Comparison of ENCODE assay signal across 7 mouse cellular contexts in genomic region chr11:94486001-94486400, GRCm38 (mm10). TPM values are rescaled to one million over a fixed set of nuclear protein-coding genes. Genes with fewer than 3 reads are reported as not detected.
A peak's percentile ranks its signal among the peaks of the same experiment; 100 is the strongest.
DNase-seq lines count a peak whose midpoint lies in the region; ATAC-seq lines count a peak whose summit lies in the region.

Gene Spata20, minus strand, starts transcription at chr11:94486179.

- no peak within 1 kb of the TSS; the same call in 1 of the 2 replicates for H3K4me2 ChIP-seq in embryonic facial prominence, embryonic 11.5 days (ENCODE audit: low read depth, low read length)
- peak within 1 kb of the TSS; percentile 34; the same call in 1 of the 2 replicates for H3K4me2 ChIP-seq in limb, embryonic 11.5 days (ENCODE audit: low read depth, severe bottlenecking)
- peak within 1 kb of the TSS; percentile 43 for H3K4me2 ChIP-seq in midbrain, embryonic 13.5 days (replicated peaks)

- no peak within 1 kb of the TSS for H3K4me3 ChIP-seq in embryonic facial prominence, embryonic 11.5 days (ENCODE audit: low read depth, low read length)
- no peak within 1 kb of the TSS for H3K4me3 ChIP-seq in limb, embryonic 11.5 days (ENCODE audit: low read depth, low read length)
- 0 out of 2 replicates have a peak within 1 kb of the TSS, but pooled peaks have one; percentile 14 for H3K4me3 ChIP-seq in midbrain, embryonic 13.5 days (replicated peaks)

- peak; percentile 93 for DNase-seq in adrenal gland, postnatal 10 days
- peak; percentile 89 for DNase-seq in embryonic facial prominence, embryonic 11.5 days (ENCODE audit: low spot score)
- DNase-seq in heart, adult 18-20 months, result peak; percentile 73 to 91
- peak; percentile 91 for DNase-seq in kidney, adult 18-20 months
- DNase-seq in limb, embryonic 11.5 days (ENCODE audit: low spot score), result peak; percentile 94
- DNase-seq in spleen, postnatal 10 days (ENCODE audit: low spot score in 2 of 2), result peak; percentile 78 to 86

- peaks cover 1% of the 10 kb centered on the region for H3K27me3 ChIP-seq in embryonic facial prominence, embryonic 11.5 days (ENCODE audit: control insufficient read depth, insufficient read depth, low read length)
- H3K27me3 ChIP-seq in limb, embryonic 11.5 days (ENCODE audit: control insufficient read depth, insufficient read depth, low read length), result no peaks in the 10 kb centered on the region
- peaks cover 49% of the 10 kb centered on the region for H3K27me3 ChIP-seq in midbrain, embryonic 13.5 days

- ATAC-seq in embryonic facial prominence, embryonic 11.5 days (replicated peaks; ENCODE audit: insufficient number of reproducible peaks, low FRiP score, low TSS enrichment, low read depth), result peak; percentile 79
- peak; percentile 49; the same call in 1 of the 2 replicates for ATAC-seq in limb, embryonic 11.5 days (ENCODE audit: insufficient number of reproducible peaks, low FRiP score, low TSS enrichment, low read depth)
- ATAC-seq in midbrain, embryonic 13.5 days, result peak; percentile 87

- H3K27ac ChIP-seq in embryonic facial prominence, embryonic 11.5 days (replicated peaks; ENCODE audit: low read depth, low read length), result no peak within 1 kb of the TSS
- no peak within 1 kb of the TSS for H3K27ac ChIP-seq in limb, embryonic 11.5 days (replicated peaks; ENCODE audit: low read depth, low read length)
- H3K27ac ChIP-seq in midbrain, embryonic 13.5 days, result no peak within 1 kb of the TSS

- H3K9ac ChIP-seq in embryonic facial prominence, embryonic 11.5 days (replicated peaks; ENCODE audit: low read length), result no peak within 1 kb of the TSS
- H3K9ac ChIP-seq in limb, embryonic 11.5 days (ENCODE audit: low read length), result no peak within 1 kb of the TSS
- H3K9ac ChIP-seq in midbrain, embryonic 13.5 days (replicated peaks), result peak within 1 kb of the TSS; percentile 39; the same call in 1 of the 2 replicates

- no peaks in the 10 kb centered on the region for H3K36me3 ChIP-seq in embryonic facial prominence, embryonic 11.5 days (replicated peaks; ENCODE audit: control insufficient read depth, insufficient read depth, low read depth, low read length)
- no peaks in the 10 kb centered on the region for H3K36me3 ChIP-seq in limb, embryonic 11.5 days (ENCODE audit: control insufficient read depth, insufficient read depth, low read length)
- H3K36me3 ChIP-seq in midbrain, embryonic 13.5 days, result no peaks in the 10 kb centered on the region

- H3K9me3 ChIP-seq in embryonic facial prominence, embryonic 11.5 days (replicated peaks; ENCODE audit: control insufficient read depth, low read length), result no peaks in the 10 kb centered on the region
- no peaks in the 10 kb centered on the region for H3K9me3 ChIP-seq in limb, embryonic 11.5 days (ENCODE audit: control insufficient read depth, low read length)
- no peaks in the 10 kb centered on the region for H3K9me3 ChIP-seq in midbrain, embryonic 13.5 days

- WGBS in embryonic facial prominence, embryonic 11.5 days, result 3% methylated on average over 24 of the region's 24 CpGs
- 1% methylated on average over 24 of the region's 24 CpGs for WGBS in limb, embryonic 11.5 days
- WGBS in midbrain, embryonic 13.5 days, result 4% methylated on average over 24 of the region's 24 CpGs

- H3K4me1 ChIP-seq in embryonic facial prominence, embryonic 11.5 days (ENCODE audit: control insufficient read depth, insufficient read depth, low read length), result peaks cover under 1% of the 10 kb centered on the region; the same call in 1 of the 2 replicates
- peaks cover 6% of the 10 kb centered on the region; the same call in 1 of the 2 replicates for H3K4me1 ChIP-seq in limb, embryonic 11.5 days (ENCODE audit: control insufficient read depth, insufficient read depth, low read length)
- H3K4me1 ChIP-seq in midbrain, embryonic 13.5 days (replicated peaks), result peaks cover 10% of the 10 kb centered on the region

RNA-seq across cellular contexts. Expression of gene Spata20, which starts in this region (rescaled TPM):
- total RNA-seq in adrenal gland, postnatal 10 days (2021), result not detected
- 0.08 and 0.27 TPM in 2 replicates for polyA plus RNA-seq in embryonic facial prominence, embryonic 11.5 days (2014; fragmentation: Nextera tagmentation; extraction: Ambion mirVana)
- under 1 TPM; 0.17 to 0.54 TPM for total RNA-seq in heart, adult 18-20 months (2021)
- not detected in 2 replicates for polyA plus RNA-seq in limb, embryonic 11.5 days (2014; fragmentation: Nextera tagmentation; extraction: Ambion mirVana)
- polyA plus RNA-seq in midbrain, embryonic 13.5 days (2015; fragmentation: Nextera tagmentation; extraction: Ambion mirVana), result 0.10 TPM in 1 of 2 replicates, not detected in the other

Comparison
In these comparisons a context has a peak if more than half of its experiments do, and no peak if none do; other contexts are left out.
1. Peak in DNase-seq in adrenal gland, postnatal 10 days; RNA of the gene not detected or under 1 TPM.
2. Peak in DNase-seq and ATAC-seq in embryonic facial prominence, embryonic 11.5 days; RNA of the gene not detected or under 1 TPM.
3. Peak in DNase-seq in heart, adult 18-20 months; RNA of the gene not detected or under 1 TPM.
4. Peak in DNase-seq, ATAC-seq and H3K4me2 ChIP-seq in limb, embryonic 11.5 days; RNA of the gene not detected or under 1 TPM.
5. Peak in ATAC-seq, H3K4me3 ChIP-seq, H3K9ac ChIP-seq and H3K4me2 ChIP-seq in midbrain, embryonic 13.5 days; RNA of the gene not detected or under 1 TPM.